Mouse (Mus musculus): ENCODE measurements around the gene Wdr47.
A peak's percentile ranks its signal among the peaks of the same experiment; 100 is the strongest.

- TF ChIP-seq CTCF (IDR thresholded peaks at IDR 0.05; ENCODE audit: low read depth) (no peak), EP300 (IDR thresholded peaks at IDR 0.05; ENCODE audit: low read depth) (peak; percentile 35; the same call in 1 of the 2 replicates)
Observed at GRCm38 (mm10) chr3:108653710-108654379, 62.8 kb downstream of the Wdr47 start, which contains the start of gene Clcc1.
